Mouse (Mus musculus): ENCODE measurements around the gene Esrp2. TPM values are rescaled to one million over a fixed set of nuclear protein-coding genes. Genes with fewer than 3 reads are reported as not detected.

The Esrp2 gene
- polyA plus RNA-seq, 1 experiment, result 10.8 TPM

DNA sequence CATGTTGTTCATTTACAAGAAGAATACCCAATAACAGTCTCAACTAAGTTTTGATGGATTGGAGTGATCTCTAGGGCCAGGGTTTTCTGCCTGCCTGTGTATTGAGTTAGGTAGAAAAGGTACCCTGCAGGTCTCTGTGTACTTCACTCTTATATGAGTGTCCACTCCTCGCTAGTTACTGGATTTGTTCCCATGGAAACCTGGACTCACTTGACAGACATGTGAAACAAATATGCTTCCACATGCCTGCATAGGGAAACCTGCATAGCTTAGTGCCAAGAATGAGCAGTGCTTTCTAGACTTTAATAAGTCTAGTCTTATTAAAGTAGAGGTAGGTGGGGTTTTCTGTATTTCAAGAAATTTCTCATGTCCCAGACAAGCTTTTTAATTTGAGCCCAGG is 40.1 kb upstream of the Esrp2 start:
- H3K27ac ChIP-seq (ENCODE audit: insufficient read depth, low read length), result no peak overlapping the region
- no peak overlapping the region for H3K9ac ChIP-seq (ENCODE audit: low read depth, poor library complexity, severe bottlenecking)
- TF ChIP-seq CTCF (IDR thresholded peaks at IDR 0.05; ENCODE audit: low read depth, low read length) (no peak), POLR2A (IDR thresholded peaks at IDR 0.05; ENCODE audit: insufficient read depth, low read length) (no peak), EP300 (IDR thresholded peaks at IDR 0.05; ENCODE audit: insufficient read depth, low read depth, low read length) (no peak)

DNA sequence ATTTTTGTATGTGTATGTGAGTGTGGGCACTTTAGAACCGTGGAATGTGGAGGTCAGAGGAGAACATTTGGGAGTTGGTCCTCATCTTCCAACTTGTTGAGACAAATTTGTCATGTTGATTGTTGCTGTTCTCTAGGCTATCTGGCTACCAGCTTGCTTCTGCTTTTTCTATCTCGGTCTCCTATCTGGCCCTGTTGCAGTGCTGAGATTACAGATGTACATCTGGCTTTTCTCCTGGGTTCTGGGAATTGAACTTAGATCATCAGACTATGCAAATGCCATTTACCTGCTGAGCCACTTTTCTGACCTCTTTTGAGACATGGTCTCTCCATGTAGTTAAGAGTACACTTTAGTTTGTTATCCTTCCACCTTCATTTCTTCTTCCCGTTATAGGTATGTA is 36.8 kb upstream of the Esrp2 start:
- peaks cover 2% of the 10 kb centered on the region for H3K4me1 ChIP-seq (ENCODE audit: control insufficient read depth, insufficient read depth, low read length)
- no peaks in the 10 kb centered on the region for H3K9me3 ChIP-seq (replicated peaks; ENCODE audit: control insufficient read depth, insufficient read depth, low read length, poor library complexity, severe bottlenecking)
- 0 out of 2 replicates have a peak, but pooled peaks cover 2% of the 10 kb centered on the region for H3K27me3 ChIP-seq (ENCODE audit: control insufficient read depth, insufficient read depth, low read length, poor library complexity, severe bottlenecking)
- H3K9ac ChIP-seq (ENCODE audit: low read depth, poor library complexity, severe bottlenecking), result no peak overlapping the region
- no peaks in the 10 kb centered on the region for H3K36me3 ChIP-seq (ENCODE audit: control insufficient read depth, insufficient read depth, low read length, poor library complexity, severe bottlenecking)
- H3K27ac ChIP-seq (ENCODE audit: insufficient read depth, low read length), result no peak overlapping the region
- TF ChIP-seq POLR2A (IDR thresholded peaks at IDR 0.05; ENCODE audit: insufficient read depth, low read length) (no peak), EP300 (IDR thresholded peaks at IDR 0.05; ENCODE audit: insufficient read depth, low read depth, low read length) (no peak), CTCF (IDR thresholded peaks at IDR 0.05; ENCODE audit: low read depth, low read length) (no peak)
- H3K4me3 ChIP-seq (ENCODE audit: low read depth, low read length), result no peak overlapping the region

More for the DNA sequence above, 40.1 kb upstream of the Esrp2 start:
- Histone ChIP-seq H3K36me3 (ENCODE audit: control insufficient read depth, insufficient read depth, low read length, poor library complexity, severe bottlenecking) (peaks cover 6% of the 10 kb centered on the region), H3K4me3 (ENCODE audit: low read depth, low read length) (no peak overlapping the region), H3K27me3 (ENCODE audit: control insufficient read depth, insufficient read depth, low read length, poor library complexity, severe bottlenecking) (no peaks in the 10 kb centered on the region), H3K4me1 (ENCODE audit: control insufficient read depth, insufficient read depth, low read length) (no peaks in the 10 kb centered on the region), H3K9me3 (replicated peaks; ENCODE audit: control insufficient read depth, insufficient read depth, low read length, poor library complexity, severe bottlenecking) (no peaks in the 10 kb centered on the region)

DNA sequence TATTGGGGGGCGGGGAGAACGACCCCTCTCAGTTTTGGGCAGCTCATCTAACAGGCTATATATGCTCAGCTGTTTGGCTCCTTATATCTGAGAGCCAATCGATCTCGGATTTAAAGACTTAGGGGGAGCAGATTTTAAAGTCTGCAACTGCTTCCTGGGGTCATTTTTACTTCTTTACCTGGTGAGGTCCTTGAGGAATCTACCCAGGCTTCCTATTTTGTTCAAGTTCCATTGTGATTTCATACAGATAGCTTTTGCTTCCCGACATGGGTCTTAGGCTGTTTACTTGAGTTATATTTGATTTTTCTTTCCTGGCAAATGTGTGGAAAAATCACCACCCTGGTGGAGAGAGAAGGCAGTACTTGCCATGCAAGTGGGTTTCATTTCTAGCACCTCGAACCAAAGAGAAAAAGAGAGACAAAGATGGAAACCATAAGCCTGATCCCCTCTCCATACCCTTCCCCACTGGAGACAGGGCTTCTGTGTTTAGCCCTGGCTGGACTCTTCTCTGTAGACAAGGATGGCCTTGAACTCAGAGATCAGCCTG is 33.2 kb upstream of the Esrp2 start:
- Histone ChIP-seq H3K9ac (ENCODE audit: low read depth, poor library complexity, severe bottlenecking) (peak overlapping the region; percentile 84), H3K27me3 (ENCODE audit: control insufficient read depth, insufficient read depth, low read length, poor library complexity, severe bottlenecking) (0 out of 2 replicates have a peak, but pooled peaks cover 2% of the 10 kb centered on the region), H3K27ac (ENCODE audit: insufficient read depth, low read length) (no peak overlapping the region), H3K4me3 (ENCODE audit: low read depth, low read length) (0 out of 2 replicates have a peak overlapping the region, but pooled peaks have one; percentile 20), H3K9me3 (replicated peaks; ENCODE audit: control insufficient read depth, insufficient read depth, low read length, poor library complexity, severe bottlenecking) (no peaks in the 10 kb centered on the region), H3K36me3 (ENCODE audit: control insufficient read depth, insufficient read depth, low read length, poor library complexity, severe bottlenecking) (no peaks in the 10 kb centered on the region), H3K4me1 (ENCODE audit: control insufficient read depth, insufficient read depth, low read length) (peaks cover 2% of the 10 kb centered on the region)
- TF ChIP-seq EP300 (IDR thresholded peaks at IDR 0.05; ENCODE audit: insufficient read depth, low read depth, low read length), result no peak
- no peak for TF ChIP-seq POLR2A (IDR thresholded peaks at IDR 0.05; ENCODE audit: insufficient read depth, low read length)
- no peak for TF ChIP-seq CTCF (IDR thresholded peaks at IDR 0.05; ENCODE audit: low read depth, low read length)

DNA sequence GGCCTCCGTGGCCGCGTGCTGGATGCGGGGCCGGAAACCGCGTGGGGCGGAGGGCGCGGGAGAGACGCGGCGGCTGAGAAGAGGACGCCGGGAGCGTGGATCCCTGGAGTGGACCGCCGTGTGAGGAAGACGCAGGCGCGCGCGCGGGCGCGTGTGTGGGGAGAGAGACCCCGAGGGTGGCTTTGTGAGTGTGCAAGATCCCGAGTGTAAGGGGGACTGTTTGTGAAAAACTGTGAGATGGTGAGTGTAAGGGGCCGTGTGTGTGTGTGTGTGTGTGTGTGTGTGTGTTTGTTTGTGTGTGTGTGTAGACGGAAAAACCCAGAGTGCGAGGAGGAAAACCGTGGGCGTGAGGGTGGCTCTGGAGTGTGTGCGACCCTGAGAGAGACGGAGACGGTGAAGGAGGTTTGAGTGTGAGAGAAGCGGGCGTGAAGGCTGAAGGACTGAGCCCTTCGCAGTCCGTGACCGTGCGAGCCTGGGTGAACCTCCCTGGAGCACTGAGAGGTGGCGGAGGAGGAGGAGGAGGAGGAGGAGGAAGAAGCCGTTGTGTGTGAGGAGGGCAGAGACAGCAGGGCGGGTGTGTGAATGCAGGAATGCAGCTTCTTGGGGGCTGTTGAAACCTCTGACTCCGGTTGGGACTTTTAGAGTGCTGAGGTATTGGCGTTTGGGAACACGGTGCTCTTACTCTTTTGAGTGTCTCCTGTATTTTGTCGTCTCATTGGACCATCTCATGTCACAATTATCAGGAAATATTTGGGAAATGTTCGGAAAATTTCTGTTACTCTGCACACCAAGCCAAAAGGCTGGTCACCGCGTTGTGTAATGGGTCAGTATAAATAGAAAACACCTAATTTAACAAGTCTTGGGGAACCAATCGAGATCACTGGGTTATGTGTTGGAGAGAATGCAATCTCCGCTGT is 32.5 kb upstream of the Esrp2 start:
- Histone ChIP-seq H3K9ac (ENCODE audit: low read depth, poor library complexity, severe bottlenecking) (peak overlapping the region; percentile 84), H3K9me3 (replicated peaks; ENCODE audit: control insufficient read depth, insufficient read depth, low read length, poor library complexity, severe bottlenecking) (no peaks in the 10 kb centered on the region), H3K36me3 (ENCODE audit: control insufficient read depth, insufficient read depth, low read length, poor library complexity, severe bottlenecking) (no peaks in the 10 kb centered on the region; the same call in 1 of the 2 replicates), H3K4me3 (ENCODE audit: low read depth, low read length) (peak overlapping the region; percentile 86), H3K27ac (ENCODE audit: insufficient read depth, low read length) (0 out of 2 replicates have a peak overlapping the region, but pooled peaks have one; percentile 7), H3K4me1 (ENCODE audit: control insufficient read depth, insufficient read depth, low read length) (peaks cover 2% of the 10 kb centered on the region), H3K27me3 (ENCODE audit: control insufficient read depth, insufficient read depth, low read length, poor library complexity, severe bottlenecking) (0 out of 2 replicates have a peak, but pooled peaks cover 2% of the 10 kb centered on the region)
- TF ChIP-seq POLR2A (IDR thresholded peaks at IDR 0.05; ENCODE audit: insufficient read depth, low read length) (no peak), CTCF (IDR thresholded peaks at IDR 0.05; ENCODE audit: low read depth, low read length) (no peak), EP300 (IDR thresholded peaks at IDR 0.05; ENCODE audit: insufficient read depth, low read depth, low read length) (no peak)

DNA sequence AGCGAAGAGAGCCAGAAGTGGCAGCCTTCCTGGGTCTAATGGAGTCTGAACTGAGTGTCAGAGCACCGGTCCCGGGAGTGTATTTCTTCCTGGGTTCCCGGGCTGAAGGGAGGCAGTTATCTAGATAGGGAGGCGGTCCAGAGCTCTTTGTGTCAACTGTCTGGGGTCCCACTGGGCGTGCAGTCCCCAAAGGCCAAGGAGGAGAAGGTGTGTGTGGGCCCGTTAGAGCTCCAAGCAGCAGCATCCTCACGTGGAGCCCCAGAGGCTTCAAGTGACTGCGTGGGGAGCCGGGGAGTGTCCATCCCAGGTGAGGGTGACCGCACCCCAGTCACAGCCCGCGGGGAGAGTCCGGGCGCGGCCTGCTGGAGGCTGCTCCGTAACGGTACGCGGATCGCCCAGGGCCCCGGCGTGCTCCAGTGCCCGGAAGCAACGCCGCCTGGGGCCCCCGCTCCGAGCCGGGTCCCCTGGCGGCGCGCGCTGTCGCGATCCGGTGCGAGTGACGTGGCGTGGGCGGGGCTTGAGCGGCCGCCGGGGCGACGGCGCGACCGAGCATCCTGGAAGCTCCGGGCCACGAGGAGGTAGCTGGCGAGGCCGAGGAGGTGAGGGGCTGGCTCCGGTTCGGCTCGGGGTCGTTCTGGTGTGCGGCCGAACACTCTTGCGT is 31.7 kb upstream of the Esrp2 start, which contains the start of gene Slc7a6:
Gene Slc7a6, plus strand, starts transcription at position 502 of the 661 bp plus-strand sequence.
- peaks cover 8% of the 10 kb centered on the region; the same call in 1 of the 2 replicates for H3K36me3 ChIP-seq (ENCODE audit: control insufficient read depth, insufficient read depth, low read length, poor library complexity, severe bottlenecking)
- peak within 1 kb of the TSS; percentile 86 for H3K4me3 ChIP-seq (ENCODE audit: low read depth, low read length)
- H3K9me3 ChIP-seq (replicated peaks; ENCODE audit: control insufficient read depth, insufficient read depth, low read length, poor library complexity, severe bottlenecking), result no peaks in the 10 kb centered on the region
- TF ChIP-seq POLR2A (IDR thresholded peaks at IDR 0.05; ENCODE audit: insufficient read depth, low read length) (no peak), EP300 (IDR thresholded peaks at IDR 0.05; ENCODE audit: insufficient read depth, low read depth, low read length) (no peak), CTCF (IDR thresholded peaks at IDR 0.05; ENCODE audit: low read depth, low read length) (no peak)
- peaks cover 2% of the 10 kb centered on the region for H3K4me1 ChIP-seq (ENCODE audit: control insufficient read depth, insufficient read depth, low read length)
- H3K27me3 ChIP-seq (ENCODE audit: control insufficient read depth, insufficient read depth, low read length, poor library complexity, severe bottlenecking), result 0 out of 2 replicates have a peak, but pooled peaks cover 2% of the 10 kb centered on the region
- H3K9ac ChIP-seq (ENCODE audit: low read depth, poor library complexity, severe bottlenecking), result peak within 1 kb of the TSS; percentile 84
- 0 out of 2 replicates have a peak within 1 kb of the TSS, but pooled peaks have one; percentile 7 for H3K27ac ChIP-seq (ENCODE audit: insufficient read depth, low read length)

All from ES-Bruce4 (cell line).